Mouse (Mus musculus) E14TG2a.4 (cell line): Measurements from ENCODE around the gene Ptgir.

Experiments used
- CTCF ChIP-seq: conservative IDR thresholded peaks from 2 replicates; pipeline ENCODE4 v1.5.1; 2014; ENCODE audit warnings: low read length
- POU5F1 ChIP-seq: IDR thresholded peaks from 2 replicates; pipeline ENCODE4 v1.6.1; 2014; ENCODE audit warnings: low read length, borderline replicate concordance

- TF ChIP-seq CTCF (no peak), POU5F1 (no peak)
These were observed 15.6 kb downstream of the Ptgir start for GRCm38 (mm10) chr7:16921881-16922335.
